Mouse (Mus musculus): ENCODE results near the gene Tomm40.
"Not testable (repeated sequence)": the region's sequence is repeated elsewhere in the genome, so short reads cannot be mapped to it uniquely, and the experiment has no call there.

The Tomm40 gene

DNA sequence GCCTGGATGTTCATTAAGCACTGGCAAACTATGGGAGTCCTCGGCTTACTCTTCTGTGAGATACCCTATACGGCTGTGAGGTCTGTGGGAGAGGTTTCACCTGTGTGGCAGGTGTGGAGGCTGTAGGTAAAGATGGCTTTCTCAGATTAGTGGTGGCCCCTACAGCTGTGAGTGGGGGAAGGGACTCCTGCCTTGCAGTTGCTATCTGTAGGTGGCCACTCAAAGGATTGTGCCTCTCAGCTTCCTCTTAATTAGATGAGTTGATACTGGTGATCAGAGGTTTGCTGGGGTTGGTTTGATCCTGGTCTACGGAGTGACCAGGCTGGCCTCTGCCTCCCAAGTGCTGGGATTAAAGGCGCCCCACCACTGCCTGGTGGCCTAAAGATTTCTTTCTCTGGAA, 10.8 kb downstream of the Tomm40 start:
- no peak for DNase-seq (ENCODE audit: low spot score)

DNA sequence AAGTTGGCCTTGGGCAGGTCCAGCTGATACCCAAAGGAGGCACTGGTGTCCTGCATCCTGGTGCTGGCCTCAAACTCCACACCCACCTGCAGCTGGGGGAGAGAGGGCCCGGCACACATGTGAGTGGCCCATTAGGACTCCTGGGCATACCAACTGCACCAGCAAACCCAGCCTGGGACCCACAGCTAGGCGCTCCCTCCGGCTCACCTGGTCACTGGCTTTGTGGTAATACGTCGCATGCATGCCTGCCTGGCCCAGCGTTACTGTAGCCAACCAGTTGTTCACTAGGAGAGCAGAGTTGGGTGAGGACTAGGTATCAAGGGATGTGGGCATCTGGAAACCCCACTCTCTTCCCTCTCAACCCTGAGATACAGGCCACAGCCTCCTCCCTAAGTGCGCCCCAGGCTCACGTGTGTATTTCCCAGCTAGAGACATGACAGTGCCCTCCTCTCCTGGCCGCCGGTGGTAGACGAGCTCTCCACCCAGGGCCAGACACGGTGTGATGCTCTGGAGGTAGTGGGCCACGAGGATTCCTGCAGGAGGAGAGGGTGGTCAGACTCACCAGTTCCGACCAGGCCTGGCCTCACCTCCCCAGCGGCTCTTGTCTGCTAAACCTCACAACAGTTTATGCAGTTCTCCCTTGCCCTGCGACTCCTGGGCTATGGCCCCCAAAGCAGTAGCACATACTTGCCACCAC, 12.2 kb downstream of the Tomm40 start:
- DNase-seq (ENCODE audit: low spot score): no peak

DNA sequence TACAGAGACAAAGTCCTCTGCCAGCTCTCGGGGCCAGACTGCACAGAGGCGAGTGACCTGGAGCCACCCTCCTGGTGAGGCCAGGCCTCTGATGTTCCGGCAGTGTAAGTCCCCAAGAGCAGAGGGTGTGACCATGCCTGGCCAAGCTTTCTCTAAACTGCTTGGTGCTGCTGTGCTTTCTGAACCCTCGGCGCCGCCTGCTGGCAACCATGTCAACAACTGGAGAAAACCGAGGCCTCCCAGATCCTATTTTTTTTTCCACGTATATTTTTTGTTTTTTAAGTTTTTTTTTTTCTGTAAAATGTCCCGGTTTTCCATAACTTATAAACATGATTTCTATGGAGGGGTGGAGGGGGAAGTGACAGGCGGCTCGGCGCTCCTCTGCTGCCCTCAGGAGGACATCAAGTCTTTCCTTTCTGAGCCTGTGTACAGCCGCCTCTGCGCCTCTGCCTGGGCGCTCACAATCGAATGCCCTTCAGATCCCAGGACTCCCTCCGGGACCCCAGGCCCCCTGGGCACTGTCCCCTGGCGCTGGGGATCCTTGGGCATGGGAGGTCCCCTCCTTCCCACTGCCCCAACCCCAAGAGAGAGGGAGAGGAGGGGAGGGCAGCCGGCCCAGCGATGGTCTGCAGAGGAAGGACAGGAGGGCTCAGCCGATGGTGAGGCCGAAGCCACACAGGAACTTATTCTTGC, 14.0 kb downstream of the Tomm40 start:
- DNase-seq (ENCODE audit: low spot score): no peak

DNA sequence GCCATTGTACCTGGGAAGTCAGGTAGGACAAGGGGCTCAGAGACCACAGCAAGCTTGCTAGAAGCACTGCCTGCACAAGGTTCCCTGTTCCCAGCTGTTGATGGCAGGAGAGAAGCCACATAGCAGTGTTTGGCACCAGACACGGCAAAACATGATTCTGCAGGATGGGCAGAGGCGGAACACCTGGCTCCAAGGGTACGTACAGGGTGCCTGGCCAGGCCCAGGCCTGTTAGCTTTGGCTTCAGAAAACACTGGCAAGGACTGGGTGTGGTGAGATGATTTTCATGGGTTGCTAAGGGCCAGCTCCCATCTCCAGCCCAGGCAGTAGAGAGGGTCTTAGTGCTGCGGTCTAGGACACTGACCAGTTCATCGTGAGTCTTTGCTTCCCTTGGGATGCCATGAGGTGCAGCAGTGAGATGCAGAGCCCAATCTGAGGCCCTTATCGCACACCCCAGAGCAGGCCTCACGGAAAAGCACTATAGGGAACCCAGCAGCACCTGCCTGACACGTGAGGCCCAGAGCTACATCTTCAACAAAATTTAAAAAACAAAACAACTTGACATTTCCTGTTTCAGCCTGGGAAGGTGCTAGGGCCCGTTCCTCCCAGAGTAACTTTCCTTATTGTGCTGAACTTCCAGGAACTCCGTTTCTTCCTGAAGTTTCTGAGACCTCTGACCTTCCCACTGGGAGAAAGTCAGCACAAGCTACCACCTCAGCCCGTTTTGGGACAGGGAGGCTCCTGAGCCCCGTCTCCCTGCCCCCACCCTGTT, 14.8 kb downstream of the Tomm40 start:
- DNase-seq (ENCODE audit: low spot score): no peak

DNA sequence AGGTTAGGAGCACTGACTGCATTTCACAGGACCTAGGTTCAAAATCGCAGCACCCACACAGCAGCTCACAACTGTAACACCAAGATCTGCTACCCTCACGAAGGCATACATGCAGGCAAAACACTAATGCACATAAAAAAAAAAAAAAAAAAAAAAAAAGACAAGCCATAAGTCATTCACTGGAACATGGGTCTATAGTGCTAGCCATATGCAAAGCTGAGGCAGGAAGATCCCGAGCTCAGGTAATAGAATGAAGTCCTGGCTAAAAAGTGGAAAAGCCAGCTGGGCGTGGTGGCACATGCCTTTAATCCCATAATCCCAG, 15.4 kb downstream of the Tomm40 start:
- no peak for DNase-seq (ENCODE audit: low spot score)

DNA sequence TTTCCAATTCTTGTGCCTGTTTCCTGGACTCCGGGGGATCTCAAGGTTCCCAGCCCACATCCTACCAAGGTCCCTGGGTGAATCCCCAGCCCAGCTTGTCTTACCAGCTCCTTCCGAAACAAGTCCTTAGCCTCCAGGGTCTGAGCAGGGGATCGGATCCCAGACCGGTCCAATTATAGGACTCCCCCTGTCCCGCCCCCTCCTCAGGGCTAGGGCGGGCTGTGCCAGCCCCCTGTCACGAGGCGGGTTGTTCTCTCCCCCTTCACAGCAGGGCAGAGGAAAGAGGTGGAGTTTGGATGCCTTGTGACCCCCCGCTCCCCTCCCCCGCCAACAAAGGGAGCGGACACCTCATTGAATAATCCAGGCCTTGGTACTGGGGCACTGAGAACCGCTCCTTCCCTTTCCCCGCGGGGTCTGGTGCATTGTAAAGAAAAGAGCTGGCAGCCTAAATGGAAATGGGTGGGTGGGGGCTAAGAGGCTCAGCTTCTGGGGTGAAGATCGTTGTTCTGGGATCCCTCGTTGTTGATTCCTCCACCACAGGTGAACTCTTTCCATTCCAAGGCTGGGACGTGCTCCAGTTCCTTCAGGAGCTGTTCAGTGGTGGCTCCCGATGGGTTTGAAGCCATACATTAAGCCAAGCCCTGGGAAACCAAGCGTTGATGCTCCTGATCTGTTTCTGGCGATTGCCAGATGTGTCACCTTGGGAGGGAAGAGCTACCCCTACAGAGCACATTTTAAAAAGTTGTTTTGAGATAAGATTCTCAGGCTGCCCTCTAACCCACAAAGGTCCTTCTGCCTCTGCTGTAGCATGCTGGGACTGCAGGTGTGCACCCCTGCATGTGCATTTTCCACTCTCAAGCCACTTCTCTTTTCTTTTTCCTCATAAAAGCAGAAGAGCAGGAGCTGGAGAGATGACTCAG, 16.1 kb downstream of the Tomm40 start, which contains the start of gene Apoe:
Gene Apoe (minus strand): TSS at position 282 of the 920 bp plus-strand sequence.
- no peak for DNase-seq (ENCODE audit: low spot score)

DNA sequence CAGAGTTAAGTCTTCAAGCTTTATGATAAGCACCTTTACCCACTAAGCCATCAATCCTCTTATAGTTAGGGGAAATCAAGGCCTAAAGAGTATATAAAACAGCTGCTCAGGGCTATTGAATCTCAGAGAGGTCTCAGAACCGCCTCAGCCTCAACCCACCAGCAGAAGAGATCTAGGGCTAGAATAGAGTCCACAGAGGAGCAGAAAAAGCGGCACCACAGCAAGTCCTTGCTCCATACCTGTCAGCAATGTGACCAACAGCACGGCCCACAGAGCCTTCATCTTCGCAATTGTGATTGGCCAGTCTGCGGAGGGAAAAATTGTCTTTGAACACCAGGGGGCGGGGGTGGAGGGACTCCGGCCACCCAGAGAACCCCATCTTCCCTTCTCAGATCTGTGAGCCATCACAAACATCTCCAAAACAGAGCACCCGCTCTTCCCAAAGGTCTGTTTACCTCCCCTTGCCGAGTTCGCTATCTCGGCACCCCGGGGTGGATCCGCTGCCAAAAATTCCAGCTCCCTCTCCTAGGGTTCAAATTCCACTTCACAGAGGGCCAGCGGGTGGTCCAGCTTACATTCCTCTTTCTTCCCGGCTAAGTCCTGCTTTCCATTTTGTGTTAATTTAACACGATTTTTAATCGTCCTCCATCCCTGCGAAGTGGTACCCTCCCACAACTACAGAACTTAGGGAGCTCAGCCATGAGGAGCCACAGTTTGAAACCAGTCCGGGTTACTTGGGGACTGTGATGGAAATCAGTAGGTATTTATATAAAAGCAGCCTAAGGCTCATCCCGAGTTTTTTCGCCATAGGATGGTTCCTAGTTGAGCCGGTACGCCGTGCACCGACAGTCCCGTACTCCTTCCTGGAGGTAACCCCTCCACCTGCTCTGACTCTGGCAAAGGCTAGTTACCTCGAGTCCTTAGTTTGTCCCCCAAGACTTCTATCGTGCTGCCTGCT, 17.0 kb downstream of the Tomm40 start:
- DNase-seq (ENCODE audit: low spot score): no peak

DNA sequence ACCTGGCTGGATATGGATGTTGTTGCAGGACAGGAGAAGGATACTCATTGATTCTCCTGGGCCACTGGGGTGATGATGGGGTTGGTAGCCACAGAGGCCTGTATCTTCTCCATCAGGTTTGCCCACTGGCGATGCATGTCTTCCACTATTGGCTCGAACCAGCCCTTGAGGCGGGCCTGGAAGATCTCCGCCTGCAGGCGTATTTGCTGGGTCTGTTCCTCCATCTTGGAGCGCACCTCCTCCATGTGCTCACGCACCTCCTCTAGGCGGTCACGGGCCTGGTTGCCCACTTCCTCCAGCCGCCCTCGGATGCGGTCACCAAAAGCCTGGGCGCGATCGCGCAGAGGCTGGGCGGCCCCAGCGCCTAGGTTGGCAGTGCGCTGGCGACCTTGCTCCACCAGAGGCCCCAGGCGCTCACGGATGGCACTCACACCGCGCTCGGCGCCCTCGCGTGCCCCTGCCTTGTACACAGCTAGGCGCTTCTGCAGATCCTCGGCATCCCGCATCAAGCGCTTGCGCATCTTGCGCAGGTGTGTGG, 18.8 kb downstream of the Tomm40 start:
- DNase-seq (ENCODE audit: low spot score): no peak

DNA sequence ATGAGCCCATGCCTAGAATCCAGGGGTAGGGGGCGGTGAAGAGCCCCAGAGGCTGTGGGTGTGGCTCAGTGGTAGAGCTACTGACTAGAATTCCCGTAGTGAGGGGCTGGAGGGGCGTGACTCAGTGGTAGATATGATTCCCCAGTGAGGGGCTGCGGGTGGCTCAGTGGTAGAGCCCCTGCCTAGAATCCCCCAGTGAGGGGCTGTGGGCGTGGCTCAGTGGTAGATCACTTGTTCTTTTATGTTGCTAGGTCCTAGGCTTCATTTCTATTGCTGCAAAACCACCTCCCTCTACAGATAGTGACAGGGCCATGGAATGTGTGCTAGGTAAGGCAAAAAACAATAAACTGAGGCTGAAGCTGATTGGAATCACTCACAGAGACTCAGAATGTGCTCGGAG, 19.4 kb downstream of the Tomm40 start:
- DNase-seq (ENCODE audit: low spot score): no peak

DNA sequence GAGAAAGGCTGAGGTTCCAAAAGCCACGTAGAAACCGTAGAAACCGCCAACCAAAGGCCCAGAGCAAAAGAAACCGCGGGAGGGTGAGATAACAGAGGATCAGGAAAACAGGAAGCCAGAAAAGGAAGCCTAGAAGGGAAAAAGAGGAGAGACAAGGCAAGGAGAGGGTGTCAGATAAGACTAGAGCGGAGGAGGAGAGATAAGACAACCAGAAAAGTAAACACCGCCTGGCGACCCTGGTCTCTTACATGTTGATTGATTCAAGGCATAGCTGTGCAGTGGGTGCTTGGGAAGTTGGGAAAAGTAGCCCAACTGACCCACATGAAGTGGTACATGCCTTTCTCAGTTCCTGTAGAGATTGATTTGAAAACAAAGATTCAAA, 20.0 kb downstream of the Tomm40 start:
- no peak for DNase-seq (ENCODE audit: low spot score)

DNA sequence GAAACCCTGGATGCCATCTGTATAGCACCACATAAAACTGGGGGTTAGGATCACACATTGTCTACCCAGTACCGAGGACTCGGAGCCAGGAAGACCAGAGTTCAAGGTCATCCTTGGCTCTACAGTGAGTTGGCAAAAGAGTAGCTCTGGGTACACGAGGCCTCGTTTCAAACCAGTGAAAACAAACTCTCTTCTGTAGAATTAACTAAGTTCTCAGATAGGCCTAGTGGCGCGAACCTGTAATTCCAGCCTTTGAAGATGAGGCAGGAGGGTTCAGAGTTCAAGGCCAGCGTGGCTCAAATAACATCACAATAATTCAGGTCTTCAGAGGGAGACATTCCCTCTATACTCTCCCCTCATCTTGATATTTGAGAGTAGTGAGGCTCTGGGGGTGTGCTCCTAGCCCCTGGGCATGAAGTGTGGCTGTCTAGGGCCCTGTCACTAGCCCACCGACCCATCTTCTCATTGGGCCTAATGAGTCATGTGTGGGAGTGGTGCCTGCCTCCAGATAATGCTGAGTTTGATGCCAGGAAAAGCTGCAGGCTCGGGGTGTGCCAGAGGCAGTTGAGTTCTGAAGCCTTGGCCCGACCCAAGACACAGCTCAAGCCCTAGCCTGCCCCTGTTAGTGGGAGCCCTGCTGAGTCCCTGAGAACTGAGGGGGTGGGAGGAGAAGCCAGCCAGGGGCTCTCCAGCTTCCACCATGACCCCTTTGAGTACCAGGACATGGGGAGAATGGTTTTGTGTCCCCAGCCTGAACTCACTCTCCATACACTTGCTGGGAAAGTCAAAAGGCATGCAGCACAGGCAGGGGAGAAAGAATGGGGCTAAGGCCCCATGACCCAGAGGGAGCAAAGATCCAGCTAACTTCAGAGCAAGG, 20.7 kb downstream of the Tomm40 start:
- no peak for DNase-seq (ENCODE audit: low spot score)

DNA sequence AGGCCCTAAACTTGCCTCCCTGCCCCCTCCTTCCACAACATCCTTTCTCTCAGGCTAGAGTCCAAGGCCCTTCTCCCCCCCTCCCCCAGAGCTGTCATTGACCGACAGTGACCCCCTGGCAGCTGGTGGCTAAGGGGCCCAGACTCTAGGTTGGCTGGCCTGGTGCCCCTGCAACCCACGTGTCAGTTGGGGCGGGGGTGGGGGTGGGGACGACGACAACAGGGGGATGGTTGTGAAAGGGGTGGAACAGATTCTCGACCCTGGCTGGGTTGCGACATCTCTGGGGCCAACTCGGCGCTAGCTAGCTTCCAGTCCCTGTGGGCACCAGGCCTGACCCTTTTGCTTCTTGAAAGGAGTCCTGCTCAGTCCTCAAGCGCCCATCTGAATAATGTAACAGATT, 21.8 kb downstream of the Tomm40 start:
- DNase-seq (ENCODE audit: low spot score): no peak

DNA sequence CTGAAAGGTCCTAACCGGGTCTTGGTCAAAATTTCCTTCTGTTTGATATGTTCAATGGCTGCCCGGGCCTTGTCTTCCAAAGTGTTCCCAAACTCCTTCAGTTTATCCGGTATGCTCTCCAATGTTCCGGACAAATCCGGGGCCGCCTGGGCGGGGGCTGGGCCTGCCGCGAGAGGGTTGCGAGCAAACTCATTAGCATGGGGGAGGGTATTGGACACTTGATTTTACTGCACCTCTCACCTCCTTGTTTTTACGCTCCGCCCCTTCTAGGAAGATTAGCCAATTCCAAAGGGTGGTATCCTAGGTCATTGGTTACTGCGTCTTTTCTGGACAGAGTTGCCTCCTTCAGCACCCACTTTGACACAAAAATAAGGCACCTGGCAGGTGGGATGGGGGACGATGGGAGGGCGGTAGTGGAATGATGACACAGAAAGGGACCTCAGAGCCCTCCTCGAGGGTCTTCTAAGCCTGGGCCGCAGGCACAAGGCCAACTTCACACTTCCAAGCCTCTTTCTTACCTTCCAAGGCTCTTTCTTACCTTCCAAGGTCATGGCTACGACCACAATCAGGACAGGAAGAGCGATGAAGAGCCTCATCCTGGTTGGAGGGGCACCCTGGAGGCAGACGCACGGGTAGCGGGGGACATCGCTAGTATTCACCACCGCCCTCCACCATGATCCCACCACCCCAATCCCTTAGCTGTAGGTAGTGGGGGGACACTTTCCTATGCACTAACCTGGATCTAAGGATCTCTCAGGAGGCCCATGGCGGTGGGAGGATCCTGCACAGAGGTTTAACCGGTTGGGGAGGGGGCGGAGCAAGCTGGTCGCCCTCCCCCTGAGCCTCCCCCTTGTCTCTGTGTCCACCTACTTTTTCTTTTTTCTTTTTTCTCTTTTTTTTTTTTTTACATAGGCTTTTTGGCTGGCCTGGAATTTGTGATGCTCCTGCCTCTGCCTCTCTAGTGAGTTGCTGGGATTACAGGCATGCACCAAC, 23.1 kb downstream of the Tomm40 start, which contains the start of gene Apoc1:
Gene Apoc1 (minus strand): TSS at position 788 of the 993 bp plus-strand sequence.
- DNase-seq (ENCODE audit: low spot score): no peak

DNA sequence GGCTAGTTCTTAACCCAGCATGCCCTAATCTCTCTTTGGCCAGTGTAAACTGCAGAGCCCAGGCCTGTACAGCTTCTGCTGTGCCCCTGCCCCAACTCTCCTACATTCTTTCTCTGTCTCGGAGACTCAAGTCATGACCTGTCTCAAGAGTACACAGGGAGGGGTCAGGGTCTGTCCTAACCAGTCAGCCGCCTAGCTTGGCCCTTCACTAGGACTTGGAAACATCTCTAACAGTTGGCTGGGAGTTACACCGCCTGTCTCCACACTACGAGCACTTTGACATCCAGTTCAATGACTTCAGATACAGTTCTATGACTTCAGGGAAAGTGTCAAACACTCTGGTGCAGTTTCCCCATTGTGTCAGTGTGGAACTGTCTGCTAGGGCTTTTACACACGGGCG, 23.8 kb downstream of the Tomm40 start:
- no peak for DNase-seq (ENCODE audit: low spot score)

DNA sequence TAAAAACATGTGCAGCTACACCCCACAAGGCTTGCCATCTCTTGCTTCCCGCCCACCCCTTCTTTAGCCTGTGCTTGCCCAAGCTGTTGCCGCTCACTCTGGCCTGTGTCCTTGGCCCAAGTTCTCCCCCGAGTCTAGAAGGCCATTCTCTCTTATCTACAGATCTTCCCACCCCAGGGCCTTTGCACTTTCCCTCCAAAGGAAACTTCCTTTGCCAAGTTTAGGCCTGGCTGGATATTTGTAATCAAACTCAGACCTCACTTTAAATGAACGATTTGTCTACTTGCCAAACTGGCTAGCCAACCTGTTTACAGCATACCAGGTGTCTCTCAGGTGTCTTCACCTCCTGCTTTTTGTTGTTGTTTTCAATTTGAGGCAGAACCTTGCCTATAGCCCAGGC, 24.4 kb downstream of the Tomm40 start:
- DNase-seq (ENCODE audit: low spot score): no peak

DNA sequence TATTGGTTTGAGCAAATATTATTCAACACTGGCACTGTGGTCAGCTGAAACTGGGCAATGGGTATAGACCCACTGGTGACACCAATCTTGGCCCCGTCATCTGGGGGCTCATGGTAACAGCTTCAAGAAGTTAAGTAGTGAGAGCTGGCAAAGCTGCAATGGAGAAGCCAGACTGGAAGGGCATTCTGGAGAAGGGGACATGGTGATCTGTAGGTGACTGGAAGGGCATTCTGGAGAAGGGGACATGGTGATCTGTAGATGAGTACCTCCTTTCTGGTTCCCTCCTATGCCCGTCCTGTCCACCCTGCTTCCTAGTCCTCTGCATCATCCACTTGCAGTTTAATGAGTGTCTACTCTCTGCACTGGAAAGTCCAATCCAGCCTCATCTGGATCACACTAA, 26.6 kb downstream of the Tomm40 start:
- DNase-seq (ENCODE audit: low spot score): no peak

DNA sequence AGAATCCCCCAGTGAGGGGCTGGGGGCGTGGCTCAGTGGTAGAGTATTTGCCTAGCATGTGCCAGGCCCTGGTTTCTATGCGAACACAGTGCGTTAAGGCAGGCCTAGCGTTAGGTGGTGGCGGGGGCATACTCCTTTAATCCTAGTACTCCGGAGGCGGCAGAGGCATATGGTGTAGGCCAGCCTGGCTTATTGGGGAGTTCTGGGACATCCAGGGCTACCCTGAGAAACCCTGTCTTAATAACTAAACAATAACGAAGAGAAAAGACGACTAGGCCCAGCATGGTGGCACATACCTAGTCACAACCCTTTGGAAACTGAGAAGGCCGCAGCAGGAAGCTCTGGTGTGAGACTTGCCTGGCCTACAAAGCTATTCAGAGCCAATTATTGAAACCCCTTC, 27.1 kb downstream of the Tomm40 start:
- no peak for DNase-seq (ENCODE audit: low spot score)

DNA sequence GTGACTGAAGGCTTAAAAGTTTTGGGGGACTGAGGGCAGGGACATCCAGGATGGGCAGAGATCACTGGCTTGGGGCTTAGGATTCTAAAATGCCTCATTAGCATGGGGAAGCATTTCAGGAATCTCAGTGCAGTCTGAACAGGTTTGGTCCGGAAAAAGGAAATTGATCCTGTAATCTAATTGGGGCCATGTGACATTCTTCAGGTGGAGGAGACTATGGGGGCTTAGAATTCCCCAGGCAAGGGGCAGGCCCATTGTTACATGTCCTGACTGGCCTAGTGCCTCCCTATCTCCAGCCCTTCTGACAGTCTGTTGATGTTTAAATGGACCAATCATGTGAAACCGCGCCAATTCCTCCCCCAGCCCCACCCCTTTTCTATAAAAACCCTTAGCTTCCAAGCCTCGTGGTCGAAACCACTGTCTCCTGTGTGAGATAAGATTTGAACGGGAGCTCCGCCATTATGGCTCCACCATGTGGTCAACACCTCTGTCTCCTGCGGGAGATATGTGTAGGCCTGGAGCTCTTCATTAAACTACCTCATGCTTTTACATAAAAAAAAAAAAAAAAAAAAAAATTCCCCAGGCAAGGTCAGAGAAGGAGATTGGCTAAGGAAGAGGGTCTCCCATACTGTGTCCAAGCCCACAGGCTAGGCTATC, 28.2 kb downstream of the Tomm40 start:
- DNase-seq (ENCODE audit: low spot score): not testable (repeated sequence)
